Mouse (Mus musculus) spleen, adult 2 months (tissue): ENCODE data around the gene Ptpn9.

ENCODE experiments used
- CTCF ChIP-seq: fragments of 200-500 bp; IDR thresholded peaks from 2 replicates; pipeline ENCODE4 v1.5.1; 2011; ENCODE audit warnings: mild to moderate bottlenecking, inconsistent platforms; ENCODE audit not compliant: insufficient read depth, insufficient read length, insufficient replicate concordance; ENCODE audit errors: extremely low read depth
- POLR2A ChIP-seq: fragments of 200-500 bp; IDR thresholded peaks from 2 replicates; pipeline ENCODE4 v1.6.1; 2011; ENCODE audit warnings: low read depth, low read length, inconsistent platforms

DNA sequence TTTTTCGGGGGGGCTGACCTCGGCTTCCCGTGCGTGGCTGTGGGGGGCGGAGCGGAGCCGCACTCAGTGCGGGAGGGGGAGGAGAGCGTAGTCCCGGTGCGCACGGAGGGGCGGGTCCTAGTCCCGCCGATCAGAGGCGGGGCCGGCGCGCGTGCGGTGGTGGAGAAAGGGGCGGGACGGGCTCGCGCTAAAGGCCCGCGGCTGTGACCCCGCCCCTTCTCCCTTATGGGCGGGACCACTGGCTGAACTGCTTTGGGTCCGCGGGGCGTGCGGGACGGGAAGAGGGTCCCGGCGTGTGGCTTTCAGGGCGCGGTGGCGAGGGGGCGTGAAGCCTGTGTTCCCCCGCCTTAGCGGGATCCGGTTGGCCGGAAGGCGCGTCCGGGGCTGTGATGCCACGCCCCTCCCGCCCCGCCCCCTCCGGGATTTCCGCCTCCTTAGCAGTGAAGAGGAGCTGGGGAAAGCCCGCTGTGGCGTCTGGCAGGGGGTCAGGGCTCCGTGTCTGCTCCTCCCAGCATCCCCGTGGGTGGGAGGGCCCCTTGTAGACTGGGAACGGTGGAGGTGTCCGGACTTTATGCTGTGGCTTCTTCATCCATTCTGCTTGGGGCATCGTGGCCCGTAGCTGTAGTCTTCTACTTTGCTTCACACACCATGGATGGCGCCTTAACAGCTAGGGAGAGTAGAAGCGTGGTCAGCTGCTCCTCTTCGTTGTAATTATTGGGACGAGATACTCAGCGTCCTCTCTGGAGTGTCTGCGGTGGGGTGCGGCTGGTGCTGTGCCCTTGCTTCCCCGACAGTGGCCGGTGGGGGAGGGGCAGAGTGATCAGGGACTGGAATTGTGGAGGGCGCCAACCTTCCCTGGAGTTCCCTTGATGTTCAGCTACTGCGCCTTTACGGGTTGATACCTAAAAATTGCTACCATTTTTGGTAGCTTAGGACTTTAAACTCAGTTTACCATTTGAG is 82.3 kb downstream of the Ptpn9 start:
- no peak for TF ChIP-seq CTCF
- TF ChIP-seq POLR2A = no peak
